Mouse (Mus musculus) thymus, postnatal 36 days (tissue): ENCODE data around the gene Polr3gl.
"Not testable (repeated sequence)": the region's sequence is repeated elsewhere in the genome, so short reads cannot be mapped to it uniquely, and the experiment has no call there.

Experiments
- DNase-seq, 2 experiments: peaks; one replicate each; pipeline ENCODE4 v3.0.0; 2022; ENCODE audit warnings: mixed read lengths in 2 of 2

Gene Polr3gl

DNA sequence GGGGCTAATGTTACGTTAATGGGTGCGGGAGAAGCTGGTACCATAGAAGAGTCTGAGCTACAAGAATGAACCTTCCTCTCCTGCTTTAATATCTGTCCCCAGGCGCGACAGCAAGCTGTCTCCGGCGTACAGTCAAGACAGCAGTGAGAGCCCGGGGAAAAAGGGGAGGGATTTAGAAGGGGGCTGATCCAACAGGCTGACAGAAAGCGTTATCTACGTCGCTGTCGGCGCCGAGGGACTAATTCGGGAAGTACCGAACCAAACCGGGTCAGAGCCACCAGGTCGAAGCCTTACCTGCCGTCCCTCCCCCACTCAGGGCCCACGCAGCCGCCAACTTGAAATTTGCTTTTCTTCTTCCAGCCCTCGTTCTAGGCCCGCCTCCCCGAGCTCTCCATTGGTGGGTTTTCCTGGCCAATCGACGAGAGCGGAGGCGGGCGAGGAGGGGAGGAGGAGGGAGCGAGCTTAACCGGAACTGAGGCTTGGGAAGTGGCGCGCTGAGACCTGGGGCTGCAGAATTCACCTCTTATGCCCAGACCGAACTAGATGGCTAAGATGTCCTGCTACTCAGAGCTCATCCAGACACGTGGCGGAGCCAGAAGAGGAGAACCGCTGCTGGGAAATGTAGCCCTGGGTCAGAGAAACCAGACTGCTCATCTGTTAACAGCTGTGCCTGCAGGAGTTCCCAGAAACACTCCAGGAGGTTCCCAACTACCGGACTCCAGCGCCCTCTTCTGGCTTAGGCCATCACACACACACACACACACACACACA is at the start of gene Polr3gl:
Gene Polr3gl, minus strand, starts transcription at position 392 of the 771 bp plus-strand sequence.
- peak; percentile 95 for DNase-seq

GRCm38 (mm10) chr3:96639219-96639618 is 45.2 kb upstream of the Polr3gl start:
- peak; percentile 67 to 78 for DNase-seq

GRCm38 (mm10) chr3:96636448-96636847 is 42.5 kb upstream of the Polr3gl start:
- no peak for DNase-seq

DNA sequence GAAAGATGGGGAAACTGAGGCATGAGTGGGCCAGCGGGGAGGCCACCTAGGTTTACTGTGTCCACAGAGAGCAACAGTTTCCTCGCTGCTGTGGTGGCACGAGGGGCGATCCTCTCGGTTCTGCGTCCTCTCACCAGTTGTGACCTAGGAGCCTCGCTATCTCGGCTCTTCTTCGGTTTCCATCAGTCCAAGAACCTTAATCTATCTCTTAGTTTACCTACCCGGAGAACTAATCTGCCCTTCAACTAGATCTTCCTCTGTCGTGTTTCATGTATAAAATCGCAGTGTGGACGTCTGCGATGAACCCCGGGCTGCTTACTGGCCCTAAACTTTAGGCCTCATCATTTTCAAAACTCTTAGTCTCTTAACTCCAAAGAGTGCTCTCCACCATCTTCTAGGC is 41.9 kb upstream of the Polr3gl start:
- DNase-seq = no peak

DNA sequence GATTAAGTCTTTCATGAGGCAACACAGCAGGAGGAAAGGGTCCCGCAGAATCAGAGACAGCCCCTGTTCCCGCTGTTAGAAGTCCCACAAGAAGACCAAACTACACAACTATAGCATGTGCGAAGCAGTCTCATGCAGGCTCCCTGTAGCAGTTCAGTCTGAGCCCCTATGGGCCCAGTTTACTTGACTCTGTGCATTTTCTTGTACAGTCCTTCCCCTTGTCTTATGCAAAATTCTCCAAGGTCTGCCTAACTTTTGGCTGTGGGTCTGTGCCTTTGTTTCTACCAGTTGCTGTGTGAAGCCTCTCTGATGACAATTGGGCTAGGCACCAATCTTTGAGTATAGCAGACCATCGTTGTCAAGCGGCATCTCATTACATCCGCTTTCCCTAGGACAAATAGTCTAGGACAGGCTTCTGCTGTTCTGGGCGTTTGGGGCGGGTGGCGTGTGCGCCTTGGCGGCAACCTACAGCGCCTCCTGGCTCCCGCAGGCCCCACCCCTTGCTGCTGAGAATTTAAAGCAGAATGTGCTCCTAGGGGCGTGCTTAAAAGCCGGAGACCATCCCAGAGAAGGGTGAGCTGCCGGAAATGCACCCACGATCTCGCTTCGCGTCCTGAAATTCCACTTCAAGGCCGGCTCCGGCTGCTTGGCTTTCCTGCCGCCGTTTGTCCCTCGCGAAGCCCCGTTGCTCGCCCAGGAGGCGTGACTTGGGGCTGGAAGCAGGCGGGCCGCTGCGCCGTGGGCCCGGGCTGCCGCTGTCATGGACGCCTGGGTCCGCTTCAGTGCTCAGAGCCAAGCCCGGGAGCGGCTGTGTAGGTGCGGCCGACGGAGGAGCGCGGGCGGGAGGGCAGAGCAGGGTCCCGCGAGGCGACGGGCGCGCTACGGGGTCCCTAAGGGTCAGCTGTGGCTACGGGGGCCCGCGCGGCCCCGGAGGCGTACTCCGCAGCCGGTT is 41.2 kb upstream of the Polr3gl start, which contains the start of the genes Pex11b and Gm42957:
Gene Pex11b, plus strand, starts transcription at position 449 of the 952 bp plus-strand sequence.
Gene Gm42957, plus strand, starts transcription at position 547 of the 952 bp plus-strand sequence.
- DNase-seq = peak; percentile 83 to 85

DNA sequence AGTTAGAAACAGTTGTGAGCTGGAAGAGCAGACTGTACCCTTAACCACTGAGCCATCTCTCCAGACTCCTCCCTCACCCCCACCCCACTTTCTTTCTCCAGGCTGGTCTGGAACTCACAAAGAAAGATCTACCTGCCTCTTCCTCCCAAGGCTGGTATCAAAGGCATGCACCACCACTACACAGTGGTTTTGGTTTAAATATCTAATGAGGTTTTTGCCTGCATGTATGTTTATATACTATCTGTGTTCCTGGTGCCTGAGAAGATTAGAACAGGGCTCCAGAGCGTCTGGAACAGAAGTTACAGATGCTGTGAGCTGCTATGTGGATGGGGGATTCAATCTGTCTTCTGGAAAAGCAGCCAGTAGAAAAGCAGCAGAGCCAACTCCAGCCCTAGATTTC is 40.0 kb upstream of the Polr3gl start:
- DNase-seq = no peak

GRCm38 (mm10) chr3:96632058-96632457 is 38.1 kb upstream of the Polr3gl start:
- DNase-seq = no peak

DNA sequence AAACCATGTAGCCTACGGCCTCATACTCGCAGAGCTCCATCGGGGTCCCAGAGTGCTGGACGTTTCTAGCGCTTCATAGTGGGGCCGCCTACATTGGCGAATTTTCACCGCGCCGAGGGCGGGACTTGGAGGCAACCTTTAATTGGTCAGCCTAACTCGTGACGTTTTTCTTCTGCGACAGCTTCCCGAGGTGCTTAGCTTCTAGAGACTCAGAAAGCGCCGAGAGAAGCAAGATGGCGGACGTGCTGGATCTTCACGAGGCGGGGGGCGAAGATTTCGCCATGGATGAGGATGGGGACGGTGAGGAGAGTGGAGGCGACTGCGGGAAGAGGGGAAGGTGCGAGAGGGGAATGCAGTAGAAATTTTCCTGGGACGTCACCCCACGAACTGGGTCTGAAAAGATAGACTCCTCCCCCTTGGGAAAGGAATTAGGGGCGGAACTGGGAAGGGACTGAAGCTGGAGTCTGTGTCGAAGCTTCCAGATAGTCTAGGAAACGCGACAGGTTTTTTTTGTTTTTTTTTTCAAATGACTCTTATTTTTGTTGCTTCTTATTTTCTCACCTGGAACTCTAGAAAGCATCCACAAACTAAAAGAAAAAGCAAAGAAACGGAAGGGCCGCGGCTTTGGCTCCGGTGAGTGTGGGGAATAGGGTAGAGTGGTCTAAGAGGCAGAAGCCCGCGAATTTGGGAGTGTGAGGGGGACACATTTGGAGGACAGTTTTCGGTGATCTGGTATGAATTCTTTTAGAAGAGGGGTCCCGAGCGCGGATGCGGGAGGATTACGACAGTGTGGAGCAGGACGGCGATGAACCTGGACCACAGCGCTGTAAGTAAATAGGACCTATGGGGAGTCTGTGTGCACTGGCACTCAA is 36.0 kb upstream of the Polr3gl start, which contains the start of gene Rbm8a:
Gene Rbm8a, plus strand, starts transcription at position 205 of the 872 bp plus-strand sequence.
- DNase-seq = peak; percentile 91 to 92

DNA sequence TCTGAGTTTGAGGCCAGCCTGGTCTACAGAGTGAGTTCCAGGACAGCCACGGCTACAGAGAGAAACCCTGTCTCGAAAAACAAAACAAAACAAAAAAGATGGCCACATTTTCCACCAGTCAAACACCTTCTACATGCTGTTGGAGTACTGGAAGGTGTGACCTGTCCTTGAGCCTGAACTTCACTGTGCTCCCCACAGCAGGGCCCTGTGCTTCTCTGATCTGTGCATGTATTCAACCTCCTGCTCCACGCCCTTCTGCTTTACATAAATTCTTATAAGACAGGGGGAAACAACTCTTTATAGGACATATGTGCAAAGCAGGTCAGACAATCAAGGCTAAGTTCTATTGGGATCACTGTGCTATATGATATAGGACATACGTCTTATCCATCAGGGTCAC is 29.2 kb upstream of the Polr3gl start:
- DNase-seq = no peak

- no peak for DNase-seq
Measured at GRCm38 (mm10) chr3:96617941-96618340, 24.0 kb upstream of the Polr3gl start.

GRCm38 (mm10) chr3:96606618-96607017 is 12.6 kb upstream of the Polr3gl start:
- no peak for DNase-seq

- not testable (repeated sequence) for DNase-seq
Measured at GRCm38 (mm10) chr3:96606007-96606406, 12.0 kb upstream of the Polr3gl start.

GRCm38 (mm10) chr3:96603311-96603710 is 9.3 kb upstream of the Polr3gl start:
- DNase-seq = no peak

DNA sequence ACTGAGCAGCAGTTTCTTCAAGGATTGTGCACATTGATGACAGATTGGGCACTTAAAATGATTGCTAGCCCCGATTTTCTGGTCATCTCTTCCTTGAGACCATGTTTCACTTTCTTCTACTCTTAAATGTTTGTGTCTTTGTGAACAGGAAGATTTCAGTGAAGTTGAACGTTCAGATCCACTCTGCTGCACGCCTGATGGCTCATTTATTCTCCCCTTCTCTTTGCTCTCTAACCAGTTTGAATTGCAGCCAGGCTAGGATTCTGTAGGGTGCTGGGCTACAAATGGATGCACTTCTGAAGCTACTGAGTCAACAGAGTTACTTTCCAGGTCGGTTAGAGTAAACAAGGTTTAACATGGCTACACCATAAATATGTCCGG is 8.7 kb upstream of the Polr3gl start:
- no peak for DNase-seq

- DNase-seq = no peak
Measured at GRCm38 (mm10) chr3:96601941-96602703, 8.1 kb upstream of the Polr3gl start.

DNA sequence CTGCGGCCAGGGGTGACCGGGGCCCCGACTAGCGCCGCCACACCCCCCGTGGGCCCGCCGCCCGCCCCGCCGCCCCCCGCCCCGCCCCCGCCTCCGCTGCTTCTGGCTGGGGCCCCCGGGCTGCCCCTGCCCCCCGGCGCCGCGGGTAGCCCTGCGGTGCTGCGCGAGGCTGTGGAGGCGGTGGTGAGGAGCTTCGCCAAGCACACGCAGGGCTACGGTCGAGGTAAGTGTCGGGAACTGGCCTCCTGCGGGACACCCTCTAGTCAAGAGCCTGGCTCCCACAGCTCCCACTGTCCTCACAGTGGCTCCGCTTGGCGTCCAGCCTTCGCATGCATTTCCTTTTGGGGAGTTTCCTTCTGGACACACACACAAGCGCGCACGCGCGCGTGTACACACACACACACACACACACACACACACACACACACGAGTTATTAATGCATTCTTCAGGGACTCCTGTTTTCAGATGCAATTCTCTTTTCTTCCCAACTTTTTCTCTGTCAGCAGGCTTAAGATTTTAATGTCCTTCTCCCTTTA is 7.3 kb upstream of the Polr3gl start:
- DNase-seq = no peak

GRCm38 (mm10) chr3:96600639-96601250 is 6.8 kb upstream of the Polr3gl start, which contains the start of gene Lix1l:
Gene Lix1l, plus strand, starts transcription at chr3:96601149.
- peak; percentile 85 to 91 for DNase-seq

GRCm38 (mm10) chr3:96599411-96599810 is 5.4 kb upstream of the Polr3gl start:
- no peak for DNase-seq

DNA sequence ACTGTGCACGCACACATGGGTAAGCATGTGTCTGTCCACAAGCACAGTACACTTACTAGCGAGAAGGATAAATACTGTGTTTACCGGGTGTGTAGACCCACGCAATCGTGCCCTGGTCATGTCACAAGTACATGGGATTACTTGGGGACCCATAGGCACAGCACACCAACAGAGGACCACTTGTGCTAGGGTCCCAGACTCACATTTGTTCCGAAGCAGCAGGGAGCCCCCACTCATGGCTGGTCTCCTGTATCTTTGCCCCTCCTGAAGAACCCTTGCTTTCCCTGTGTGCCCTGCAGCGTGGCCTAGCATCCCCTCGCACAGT is 5.0 kb upstream of the Polr3gl start:
- no peak for DNase-seq

DNA sequence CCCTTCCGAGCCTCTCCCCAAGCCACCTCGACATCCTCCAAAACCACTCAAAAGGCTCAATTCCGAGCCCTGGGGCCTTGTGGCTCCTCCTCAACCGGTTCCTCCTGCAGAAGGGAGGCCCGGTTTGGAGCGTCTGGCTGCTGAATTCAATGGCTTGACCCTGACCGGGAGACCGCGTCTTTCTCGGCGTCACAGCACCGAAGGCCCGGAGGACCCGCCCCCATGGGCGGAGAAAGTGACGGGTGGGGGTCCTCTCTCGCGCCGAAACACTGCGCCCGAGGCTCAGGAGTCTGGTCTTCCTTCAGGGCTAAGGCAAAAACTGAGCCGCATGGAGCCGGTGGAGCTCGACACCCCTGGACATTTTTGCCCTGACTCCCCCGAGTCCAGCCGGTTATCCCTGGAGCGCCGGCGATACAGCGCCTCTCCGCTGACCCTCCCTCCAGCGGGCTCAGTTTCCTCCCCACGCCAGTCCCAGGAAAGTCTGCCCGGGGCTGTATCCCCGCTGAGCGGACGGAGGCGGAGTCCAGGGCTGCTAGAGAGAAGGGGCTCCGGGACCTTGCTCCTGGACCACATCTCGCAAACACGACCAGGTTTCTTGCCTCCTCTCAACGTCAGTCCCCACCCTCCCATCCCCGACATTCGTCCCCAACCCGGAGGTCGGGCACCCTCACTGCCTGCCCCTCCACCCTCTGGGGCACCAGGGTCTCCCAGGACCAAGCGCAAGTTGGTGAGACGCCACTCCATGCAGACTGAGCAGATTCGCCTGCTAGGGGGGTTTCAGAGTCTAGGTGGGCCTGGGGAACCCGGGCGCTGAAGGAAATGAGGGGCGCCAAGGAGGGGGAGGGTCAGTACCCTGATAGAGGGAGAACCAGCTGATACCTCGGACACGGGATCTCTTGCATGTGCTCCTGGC is 4.4 kb upstream of the Polr3gl start:
- DNase-seq = peak; percentile 8 to 29
